Mouse (Mus musculus): ENCODE results near the gene D17H6S53E.
"Not testable (repeated sequence)": the region's sequence is repeated elsewhere in the genome, so short reads cannot be mapped to it uniquely, and the experiment has no call there.

D17H6S53E gene

GRCm38 (mm10) chr17:35102299-35102698 is 23.9 kb upstream of the D17H6S53E start:
- no peak for DNase-seq

GRCm38 (mm10) chr17:35103221-35103690 is 22.9 kb upstream of the D17H6S53E start:
- peak; percentile 65 for DNase-seq

- DNase-seq, result no peak
Measured at GRCm38 (mm10) chr17:35104079-35104478, 22.1 kb upstream of the D17H6S53E start.

- DNase-seq, result no peak
Measured at GRCm38 (mm10) chr17:35104754-35105153, 21.4 kb upstream of the D17H6S53E start.

GRCm38 (mm10) chr17:35105740-35106389 is 20.3 kb upstream of the D17H6S53E start:
- DNase-seq, result peak; percentile 54

DNA sequence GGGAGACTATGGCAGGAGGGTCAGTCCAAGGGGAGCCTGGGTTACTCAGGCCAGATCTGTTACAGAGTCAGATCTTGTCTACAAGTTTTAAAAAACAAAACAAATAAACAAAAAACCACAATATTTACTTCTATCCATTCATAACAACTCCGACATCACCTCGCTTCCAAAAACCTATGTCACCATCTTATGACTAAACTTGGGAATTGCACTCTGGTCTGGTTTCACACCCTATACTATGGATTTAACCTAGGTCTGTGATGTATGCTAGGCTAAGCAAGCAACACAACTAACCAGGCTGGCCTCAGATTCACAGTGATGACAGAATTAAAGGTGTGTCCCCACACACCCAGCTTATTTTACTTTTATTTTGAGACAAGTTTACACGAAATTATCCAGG is 19.7 kb upstream of the D17H6S53E start:
- DNase-seq, result no peak

DNA sequence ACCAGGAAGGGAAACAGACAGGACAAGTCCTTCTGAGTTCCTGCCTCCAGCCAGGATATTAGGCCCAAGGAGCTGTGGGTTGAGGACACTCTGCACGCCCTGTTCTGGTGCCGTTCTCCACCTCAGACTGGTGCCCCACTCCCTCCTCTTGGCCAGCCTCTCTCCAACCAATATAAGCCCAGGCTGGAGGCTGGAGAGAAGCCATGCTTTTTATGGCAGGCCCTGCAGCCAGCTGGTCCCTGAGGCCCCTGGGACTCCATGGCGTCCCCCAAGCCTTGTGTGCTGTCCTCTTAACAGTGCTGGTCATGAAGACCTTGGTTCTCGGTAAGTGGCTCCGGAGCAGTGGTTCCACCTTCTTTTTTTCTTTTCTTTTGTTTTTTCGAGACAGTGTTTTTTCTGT is 18.1 kb upstream of the D17H6S53E start, which contains the start of gene Ly6g5c:
Gene Ly6g5c, plus strand, starts transcription at position 183 of the 400 bp plus-strand sequence.
- no peak for DNase-seq

GRCm38 (mm10) chr17:35111774-35112173 is 14.4 kb upstream of the D17H6S53E start:
- no peak for DNase-seq

- no peak for DNase-seq
Measured at GRCm38 (mm10) chr17:35115046-35116019, 10.8 kb upstream of the D17H6S53E start, which contains the start of gene Ly6g5b. Ly6g5b (minus strand) TSS chr17:35115428.

DNA sequence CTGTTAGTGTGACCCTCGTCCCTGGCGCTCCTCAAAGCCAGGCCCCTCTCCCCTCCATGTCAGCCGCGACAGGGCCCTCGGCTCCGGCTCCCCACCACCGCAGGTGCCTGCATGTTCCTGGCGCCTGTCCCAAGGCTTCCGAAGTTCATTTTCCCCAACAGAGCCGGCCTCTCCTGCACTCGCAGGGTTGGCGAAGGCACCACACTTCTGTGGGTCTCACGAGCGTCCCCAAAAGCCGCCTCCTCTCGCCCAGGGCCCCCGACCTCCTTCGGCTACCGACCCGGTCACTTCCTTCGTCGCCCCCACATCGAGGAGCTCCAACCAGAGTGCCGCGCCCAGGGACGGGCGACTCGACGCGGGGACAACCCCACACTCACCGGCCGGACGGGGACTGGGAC is 5.4 kb upstream of the D17H6S53E start:
- DNase-seq, result no peak

- peak; percentile 96 for DNase-seq
Measured at GRCm38 (mm10) chr17:35121143-35121799, 4.9 kb upstream of the D17H6S53E start, which contains the start of gene Gpank1. Gpank1 (plus strand) TSS chr17:35121455.

DNA sequence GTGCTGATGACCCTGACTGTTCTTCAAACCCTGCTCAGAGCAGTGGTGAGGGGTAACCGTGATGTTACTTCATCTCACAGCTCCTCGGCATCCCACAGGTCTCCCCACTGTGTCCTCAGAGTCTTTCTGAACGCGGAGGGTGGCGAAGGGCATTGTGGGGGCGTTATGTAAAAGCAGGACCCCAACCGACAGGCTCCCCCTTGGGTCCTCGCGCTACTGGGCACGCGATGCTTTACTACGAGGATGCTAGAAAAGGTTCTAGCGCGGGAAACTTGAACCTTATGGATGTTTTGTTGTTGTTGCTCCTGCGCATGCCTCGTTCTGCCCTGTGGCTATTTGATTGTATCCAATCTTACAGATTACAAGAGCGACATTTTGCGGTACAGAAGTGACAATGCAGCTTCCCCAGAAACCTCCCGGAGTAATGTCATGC is 4.3 kb upstream of the D17H6S53E start, which contains the start of gene Csnk2b:
Gene Csnk2b, minus strand, starts transcription at position 183 of the 433 bp plus-strand sequence.
- peak; percentile 61 for DNase-seq

DNA sequence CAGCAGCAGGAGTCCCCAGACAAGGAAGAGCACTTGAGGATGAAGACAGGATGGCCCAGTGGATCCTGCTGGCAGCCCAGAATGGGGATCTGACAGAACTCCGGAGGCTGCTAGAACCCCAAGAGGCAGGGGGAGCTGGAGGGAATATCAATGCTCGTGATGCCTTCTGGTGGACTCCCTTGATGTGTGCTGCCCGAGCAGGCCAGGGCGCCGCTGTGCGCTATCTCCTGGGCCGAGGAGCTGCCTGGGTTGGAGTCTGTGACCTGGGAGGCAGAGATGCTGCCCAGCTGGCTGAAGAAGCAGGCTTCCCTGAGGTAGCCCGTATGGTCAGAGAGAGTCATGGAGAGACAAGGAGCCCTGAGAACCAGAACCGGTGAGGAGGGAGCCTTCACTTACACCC is 2.9 kb upstream of the D17H6S53E start:
- not testable (repeated sequence) for DNase-seq

DNA sequence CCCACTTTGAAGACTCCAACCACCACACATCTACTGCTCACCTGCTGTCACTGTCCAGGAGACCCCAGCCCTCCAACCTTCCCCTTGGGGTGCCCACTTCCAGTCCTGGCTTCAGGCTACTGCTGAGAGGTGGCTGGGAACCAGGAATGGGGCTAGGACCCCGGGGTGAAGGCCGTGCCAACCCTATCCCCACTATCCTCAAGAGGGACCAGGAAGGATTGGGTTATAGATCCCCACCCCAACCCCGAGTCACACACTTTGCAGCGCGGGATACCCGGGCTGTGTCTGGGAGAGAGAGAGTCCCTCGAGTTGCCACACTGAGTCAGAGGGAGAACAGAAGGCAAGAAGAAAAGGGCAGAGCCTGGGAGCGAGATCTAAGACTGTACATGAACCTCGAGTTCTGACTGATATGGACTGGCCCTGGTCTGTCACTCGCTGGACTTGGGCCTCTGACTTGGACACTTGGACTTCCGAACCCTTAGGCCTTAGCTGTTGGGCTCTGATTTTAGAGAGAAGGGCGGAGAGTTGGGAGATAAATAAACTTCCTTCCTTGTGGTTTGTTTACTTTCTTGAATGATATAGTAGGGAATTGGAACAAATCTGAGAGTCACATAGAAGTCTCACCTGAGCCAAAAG is 1.8 kb upstream of the D17H6S53E start:
- DNase-seq, result not testable (repeated sequence)

- no peak for DNase-seq
Measured at GRCm38 (mm10) chr17:35125081-35125480, 1.1 kb upstream of the D17H6S53E start.

DNA sequence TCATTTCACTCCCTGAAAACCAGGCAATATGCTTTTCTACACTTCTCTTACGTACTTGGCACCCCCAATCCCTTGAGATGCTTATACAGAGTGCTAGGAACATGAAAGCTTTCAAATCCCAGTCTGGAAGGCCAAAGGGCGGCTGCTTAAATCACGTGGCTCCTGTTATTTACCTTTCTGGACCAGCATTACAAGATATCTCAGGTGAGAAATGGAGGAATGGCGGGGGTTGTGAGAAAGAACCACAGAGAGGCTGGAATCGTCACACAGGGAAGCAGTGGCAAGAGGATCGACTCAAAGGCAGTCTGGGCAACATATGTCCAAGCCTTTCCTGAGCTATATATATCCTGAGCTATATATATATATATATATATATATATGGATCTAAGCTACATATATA is 595 bp upstream of the D17H6S53E start:
- DNase-seq, result no peak

GRCm38 (mm10) chr17:35127017-35127416 is 844 bp downstream of the D17H6S53E start:
- DNase-seq, result no peak

GRCm38 (mm10) chr17:35128996-35129395 is 2.8 kb downstream of the D17H6S53E start:
- DNase-seq, result no peak

GRCm38 (mm10) chr17:35131038-35131437 is 4.9 kb downstream of the D17H6S53E start:
- no peak for DNase-seq

- no peak for DNase-seq
Measured at GRCm38 (mm10) chr17:35131500-35132173, 5.5 kb downstream of the D17H6S53E start, which contains the start of gene Apom. Apom (minus strand) TSS chr17:35132050.

GRCm38 (mm10) chr17:35132174-35132560 is 6.0 kb downstream of the D17H6S53E start:
- no peak for DNase-seq

GRCm38 (mm10) chr17:35133517-35133916 is 7.3 kb downstream of the D17H6S53E start:
- no peak for DNase-seq

Data from kidney, adult 18-20 months (tissue).